Mouse (Mus musculus): Measurements from ENCODE around the gene AI661453. TPM values are rescaled to one million over a fixed set of nuclear protein-coding genes. Genes with fewer than 3 reads are reported as not detected.
"Not testable (repeated sequence)": the region's sequence is repeated elsewhere in the genome, so short reads cannot be mapped to it uniquely, and the experiment has no call there.

Gene AI661453
- polyA plus RNA-seq, 1 experiment, result 0.30 TPM

DNA sequence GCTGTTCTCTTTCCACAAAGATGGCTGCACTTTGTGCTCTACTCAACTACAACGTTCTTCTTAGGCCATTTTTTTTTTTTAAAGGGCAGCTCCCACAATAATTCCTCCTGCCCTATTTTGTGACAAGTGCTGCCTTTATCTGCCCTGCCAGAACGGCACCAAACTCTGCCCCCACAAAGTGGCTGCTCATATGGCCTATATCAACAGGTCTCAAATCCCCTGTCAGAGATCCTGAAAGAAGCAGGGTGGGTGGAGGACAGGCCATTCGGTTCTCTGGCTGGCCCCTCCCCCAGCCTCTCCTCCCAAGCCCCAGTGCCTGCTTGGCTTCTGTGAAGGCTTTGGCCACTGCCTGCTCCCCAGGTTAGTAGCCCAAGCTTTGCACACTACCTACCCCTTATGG, 48.6 kb downstream of the AI661453 start:
- WGBS, result 25% methylated on average over 3 of the region's 3 CpGs
- no peak overlapping the region for H3K4me3 ChIP-seq (replicated peaks; ENCODE audit: control insufficient read depth, low read depth, low read length)
- TF ChIP-seq POLR2A (IDR thresholded peaks at IDR 0.05; ENCODE audit: borderline replicate concordance, control insufficient read depth, low read depth, low read length), result no peak
- 0 out of 2 replicates have a peak overlapping the region, but pooled peaks have one; percentile 22 for H3K27ac ChIP-seq (ENCODE audit: control insufficient read depth, insufficient read depth, low read depth, low read length, poor library complexity)
- H3K4me1 ChIP-seq (ENCODE audit: control insufficient read depth, insufficient read depth, low read length), result no peaks in the 10 kb centered on the region

GRCm38 (mm10) chr17:47485791-47486190, 49.4 kb downstream of the AI661453 start:
- 71% methylated on average over 3 of the region's 3 CpGs for WGBS
- Histone ChIP-seq H3K4me3 (replicated peaks; ENCODE audit: control insufficient read depth, low read depth, low read length) (no peak overlapping the region), H3K4me1 (ENCODE audit: control insufficient read depth, insufficient read depth, low read length) (no peaks in the 10 kb centered on the region), H3K27ac (ENCODE audit: control insufficient read depth, insufficient read depth, low read depth, low read length, poor library complexity) (no peak overlapping the region)
- no peak for TF ChIP-seq POLR2A (IDR thresholded peaks at IDR 0.05; ENCODE audit: borderline replicate concordance, control insufficient read depth, low read depth, low read length)
- no peak for TF ChIP-seq CTCF (IDR thresholded peaks at IDR 0.05; ENCODE audit: control insufficient read depth, insufficient read depth, low read length)

DNA sequence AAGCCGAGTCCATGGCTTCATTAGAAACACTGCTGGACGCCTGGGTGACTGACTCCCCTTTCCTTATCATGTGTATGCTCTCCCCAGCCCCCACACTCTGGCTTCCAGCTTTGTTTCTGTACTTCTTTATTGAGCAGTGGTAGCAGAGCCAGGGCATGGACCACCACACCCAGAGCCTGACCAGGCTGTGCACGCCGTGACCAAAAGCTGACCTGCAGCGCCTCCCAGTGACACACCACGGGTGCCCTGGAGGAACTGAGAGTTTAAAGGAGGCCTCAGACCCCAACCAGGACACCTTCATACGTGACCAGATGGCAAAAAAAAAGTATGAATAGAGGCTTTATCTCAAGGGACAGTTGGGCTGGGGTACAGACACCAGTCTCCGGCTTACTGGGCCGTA, 54.4 kb downstream of the AI661453 start:
- no peak overlapping the region for H3K27ac ChIP-seq (ENCODE audit: control insufficient read depth, insufficient read depth, low read depth, low read length, poor library complexity)
- H3K4me3 ChIP-seq (replicated peaks; ENCODE audit: control insufficient read depth, low read depth, low read length), result no peak overlapping the region
- 83% methylated on average over 9 of the region's 9 CpGs for WGBS
- no peaks in the 10 kb centered on the region for H3K4me1 ChIP-seq (ENCODE audit: control insufficient read depth, insufficient read depth, low read length)
- TF ChIP-seq CTCF (IDR thresholded peaks at IDR 0.05; ENCODE audit: control insufficient read depth, insufficient read depth, low read length) (no peak), POLR2A (IDR thresholded peaks at IDR 0.05; ENCODE audit: borderline replicate concordance, control insufficient read depth, low read depth, low read length) (no peak)

DNA sequence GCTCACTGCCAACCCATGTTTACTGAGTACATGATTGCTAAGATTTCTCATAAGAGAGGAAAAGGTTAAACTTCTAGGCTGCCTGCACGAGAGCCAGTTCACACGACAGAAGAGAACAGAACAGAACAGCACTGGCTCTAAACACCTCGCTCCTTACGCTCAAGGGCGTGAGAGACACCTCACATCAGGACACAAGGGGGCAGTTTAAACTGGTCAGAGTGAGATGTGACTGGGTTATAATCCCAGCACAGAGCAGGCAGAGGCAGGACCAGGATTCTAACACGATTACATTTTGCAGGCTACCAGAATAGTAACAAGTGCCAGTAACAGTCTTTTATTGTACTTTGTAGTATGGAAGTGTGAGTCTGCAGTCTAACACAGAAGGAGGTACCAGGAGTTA, 56.3 kb downstream of the AI661453 start:
- H3K27ac ChIP-seq (ENCODE audit: control insufficient read depth, insufficient read depth, low read depth, low read length, poor library complexity), result no peak overlapping the region

DNA sequence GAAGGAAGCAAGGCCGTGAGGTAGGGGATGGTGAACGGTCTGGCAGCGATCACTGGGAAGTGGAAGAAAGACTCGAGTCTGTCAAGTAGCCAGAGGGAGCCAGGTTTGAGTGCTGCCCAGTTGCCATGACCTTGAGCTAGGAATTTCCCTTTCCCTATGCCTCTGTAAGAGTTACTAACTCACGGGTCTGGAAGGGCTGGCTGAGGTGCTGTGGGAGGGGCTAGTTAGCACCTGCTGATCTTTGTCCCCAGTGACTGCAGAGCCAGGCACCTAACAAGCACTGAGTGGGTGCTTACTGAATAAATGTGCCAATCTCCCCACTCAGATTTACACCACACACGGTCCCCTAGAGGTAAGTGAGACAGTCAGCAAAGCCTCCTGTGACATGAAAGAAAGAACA, 57.2 kb downstream of the AI661453 start:
- Histone ChIP-seq H3K4me3 (replicated peaks; ENCODE audit: control insufficient read depth, low read depth, low read length) (no peak overlapping the region), H3K27ac (ENCODE audit: control insufficient read depth, insufficient read depth, low read depth, low read length, poor library complexity) (no peak overlapping the region), H3K4me1 (ENCODE audit: control insufficient read depth, insufficient read depth, low read length) (no peaks in the 10 kb centered on the region)
- 91% methylated on average over 6 of the region's 6 CpGs for WGBS
- TF ChIP-seq POLR2A (IDR thresholded peaks at IDR 0.05; ENCODE audit: borderline replicate concordance, control insufficient read depth, low read depth, low read length), result no peak
- TF ChIP-seq CTCF (IDR thresholded peaks at IDR 0.05; ENCODE audit: control insufficient read depth, insufficient read depth, low read length), result no peak

More for the DNA sequence above, 56.3 kb downstream of the AI661453 start:
- Histone ChIP-seq H3K4me1 (ENCODE audit: control insufficient read depth, insufficient read depth, low read length) (no peaks in the 10 kb centered on the region), H3K4me3 (replicated peaks; ENCODE audit: control insufficient read depth, low read depth, low read length) (no peak overlapping the region)
- no peak for TF ChIP-seq CTCF (IDR thresholded peaks at IDR 0.05; ENCODE audit: control insufficient read depth, insufficient read depth, low read length)
- no peak for TF ChIP-seq POLR2A (IDR thresholded peaks at IDR 0.05; ENCODE audit: borderline replicate concordance, control insufficient read depth, low read depth, low read length)
- WGBS, result 88% methylated on average over 6 of the region's 6 CpGs

GRCm38 (mm10) chr17:47494132-47494531, 57.7 kb downstream of the AI661453 start:
- Histone ChIP-seq H3K4me3 (replicated peaks; ENCODE audit: control insufficient read depth, low read depth, low read length) (no peak overlapping the region), H3K27ac (ENCODE audit: control insufficient read depth, insufficient read depth, low read depth, low read length, poor library complexity) (no peak overlapping the region), H3K4me1 (ENCODE audit: control insufficient read depth, insufficient read depth, low read length) (no peaks in the 10 kb centered on the region)
- WGBS, result 86% methylated on average over 11 of the region's 11 CpGs
- TF ChIP-seq POLR2A (IDR thresholded peaks at IDR 0.05; ENCODE audit: borderline replicate concordance, control insufficient read depth, low read depth, low read length) (no peak), CTCF (IDR thresholded peaks at IDR 0.05; ENCODE audit: control insufficient read depth, insufficient read depth, low read length) (no peak)

- 5% methylated on average over 11 of the region's 11 CpGs for WGBS
- peak overlapping the region; percentile 89 for H3K4me3 ChIP-seq (replicated peaks; ENCODE audit: control insufficient read depth, low read depth, low read length)
- H3K4me1 ChIP-seq (ENCODE audit: control insufficient read depth, insufficient read depth, low read length), result peaks cover 7% of the 10 kb centered on the region
- H3K27ac ChIP-seq (ENCODE audit: control insufficient read depth, insufficient read depth, low read depth, low read length, poor library complexity), result peak overlapping the region; percentile 65
- TF ChIP-seq CTCF (IDR thresholded peaks at IDR 0.05; ENCODE audit: control insufficient read depth, insufficient read depth, low read length) (no peak), POLR2A (IDR thresholded peaks at IDR 0.05; ENCODE audit: borderline replicate concordance, control insufficient read depth, low read depth, low read length) (no peak)
Observed at GRCm38 (mm10) chr17:47501531-47501930, 65.1 kb downstream of the AI661453 start.

GRCm38 (mm10) chr17:47501946-47502706, 65.7 kb downstream of the AI661453 start, which contains the start of gene Taf8:
TSS of gene Taf8 (minus strand) at chr17:47502292.
- H3K27ac ChIP-seq (ENCODE audit: control insufficient read depth, insufficient read depth, low read depth, low read length, poor library complexity), result peak within 1 kb of the TSS; percentile 91
- under 1% methylated on average over 40 of the region's 40 CpGs for WGBS
- peaks cover 11% of the 10 kb centered on the region for H3K4me1 ChIP-seq (ENCODE audit: control insufficient read depth, insufficient read depth, low read length)
- H3K4me3 ChIP-seq (replicated peaks; ENCODE audit: control insufficient read depth, low read depth, low read length), result peak within 1 kb of the TSS; percentile 89
- TF ChIP-seq CTCF (IDR thresholded peaks at IDR 0.05; ENCODE audit: control insufficient read depth, insufficient read depth, low read length), result no peak
- peak; percentile 94; the same call in 1 of the 2 replicates for TF ChIP-seq POLR2A (IDR thresholded peaks at IDR 0.05; ENCODE audit: borderline replicate concordance, control insufficient read depth, low read depth, low read length)

- H3K4me3 ChIP-seq (replicated peaks; ENCODE audit: control insufficient read depth, low read depth, low read length); H3K27ac ChIP-seq (ENCODE audit: control insufficient read depth, insufficient read depth, low read depth, low read length, poor library complexity): not testable (repeated sequence)
- WGBS, result 74% methylated on average over 6 of the region's 6 CpGs
- peaks cover 13% of the 10 kb centered on the region for H3K4me1 ChIP-seq (ENCODE audit: control insufficient read depth, insufficient read depth, low read length)
Observed at GRCm38 (mm10) chr17:47502707-47503045, 66.3 kb downstream of the AI661453 start.
